Mouse (Mus musculus): ENCODE results near the gene Dbndd1.

DNA sequence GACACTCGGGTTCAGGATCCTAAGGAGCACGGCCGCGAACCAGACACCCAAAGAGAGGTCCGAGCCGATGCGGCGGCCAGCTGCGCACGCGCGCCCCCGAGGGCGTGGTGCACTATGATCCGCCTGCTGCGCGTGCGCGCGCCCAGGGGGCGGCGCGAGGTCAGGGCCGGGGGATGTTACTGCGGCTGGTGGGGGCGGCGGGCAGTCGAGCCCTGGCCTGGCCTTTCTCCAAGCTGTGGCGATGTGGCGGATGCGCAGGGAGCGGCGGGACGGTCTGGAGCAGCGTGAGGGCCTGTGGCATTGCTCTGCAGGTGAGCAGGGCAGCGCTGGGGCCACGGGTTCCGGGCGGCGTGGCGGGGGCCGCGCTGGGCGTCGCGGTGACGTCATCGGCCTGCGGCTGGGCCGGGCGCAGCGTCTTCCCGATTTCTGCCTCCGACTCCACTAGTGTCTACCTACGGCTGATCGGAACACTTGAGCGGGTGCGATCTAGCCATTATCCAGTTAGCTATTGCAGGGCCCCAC, 37.5 kb downstream of the Dbndd1 start, which contains the start of gene Afg3l1:
- TF ChIP-seq CHD2 (IDR thresholded peaks at IDR 0.05; ENCODE audit: low read depth, low read length) (no peak), HCFC1 (IDR thresholded peaks at IDR 0.05; ENCODE audit: borderline replicate concordance, insufficient read depth, low read length) (peak; percentile 70; the same call in 1 of the 2 replicates), MAFK (IDR thresholded peaks at IDR 0.05; ENCODE audit: insufficient read depth, low read depth, low read length) (no peak)
